Mouse (Mus musculus) left cerebral cortex, postnatal 10 days (tissue): ENCODE results near the gene Gm7792. TPM values are rescaled to one million over a fixed set of nuclear protein-coding genes. Genes with fewer than 3 reads are reported as not detected.
"Not testable (repeated sequence)": the region's sequence is repeated elsewhere in the genome, so short reads cannot be mapped to it uniquely, and the experiment has no call there.

Experiments
- DNase-seq, 2 experiments: peaks; one replicate each; pipeline ENCODE4 v3.0.0; 2021 to 2022; ENCODE audit warnings: low spot score in 2 of 2, mixed read lengths in 1 of 2; ENCODE audit errors: extremely low spot score in 1 of 2
- intact Hi-C: fragments of 180-260 bp; cut with DNase I; formaldehyde crosslinking; loops from one replicate; pipeline ENCODE4 v1.15.1; 2025
- total RNA-seq, 2 experiments: library from RNA; stranded (reverse); gene quantifications; 2 replicates each; pipeline ENCODE4 v1.2.3; 2021

Gene Gm7792
- not detected for total RNA-seq

DNA sequence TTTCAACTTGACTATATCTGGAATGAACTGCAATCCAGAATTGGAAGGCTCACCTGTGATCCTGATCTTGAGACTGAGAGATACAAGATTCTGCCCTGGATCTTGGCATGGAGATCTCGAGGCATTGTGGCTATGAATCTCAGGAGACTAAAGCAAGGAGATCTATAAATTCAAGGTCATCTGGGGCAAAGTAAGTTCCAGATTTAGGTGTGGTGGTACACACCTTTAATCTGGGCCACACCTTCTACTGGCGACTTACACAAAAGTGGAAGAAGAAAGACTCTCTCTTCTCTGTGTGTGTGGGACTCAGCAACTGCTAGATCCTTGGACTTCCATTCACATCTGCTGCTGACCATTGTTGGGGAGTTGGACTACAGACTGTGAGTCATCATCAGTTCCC, at the start of gene Gm7792:
Gm7792 (plus strand) TSS at position 301 of the 400 bp plus-strand sequence.
- DNase-seq, intact Hi-C loops: not testable (repeated sequence)

Other genes with a start within 250 kb of the Gm7792 start
- gene C87414, start 172.2 kb upstream of the Gm7792 start, total RNA-seq = not detected
- not detected for gene Gm16429, start 85.3 kb downstream of the Gm7792 start, total RNA-seq
- not detected for gene BC061212, start 226.8 kb downstream of the Gm7792 start, total RNA-seq
- gene Gm6351, start 232.6 kb downstream of the Gm7792 start, total RNA-seq = not detected